Mouse (Mus musculus) hematopoietic stem cell, adult 5-6 weeks (primary cell): Measurements from ENCODE around the gene Map7d3. TPM values are rescaled to one million over a fixed set of nuclear protein-coding genes. Genes with fewer than 3 reads are reported as not detected.

ENCODE experiments used
- ATAC-seq, 2 experiments: fragments of 125-278 bp in 1 of 2; replicated peaks in 1 of 2; 2 replicates each; pipeline ENCODE4 v1.8.0; 2016 to 2017; ENCODE audit warnings: inconsistent platforms in 2 of 2, mild to moderate bottlenecking in 2 of 2, moderate number of reproducible peaks in 2 of 2, low read depth in 1 of 2, moderate TSS enrichment in 1 of 2; ENCODE audit not compliant: low FRiP score in 2 of 2, poor library complexity in 2 of 2, severe bottlenecking in 2 of 2, insufficient read depth in 1 of 2, low TSS enrichment in 1 of 2
- total RNA-seq: library from RNA; stranded (forward); fragments of 172-1452, 232-1000 nt; gene quantifications from 2 replicates; pipeline ENCODE4 v1.2.3, GENCODE M21; 2017

Gene Map7d3
- total RNA-seq, result 3.4 and 5.2 TPM in 2 replicates

- peak; percentile 81 for ATAC-seq
Observed at GRCm38 (mm10) chrX:56821765-56822603, at the start of gene Map7d3. TSS of gene Map7d3 (minus strand) at chrX:56822326.

DNA sequence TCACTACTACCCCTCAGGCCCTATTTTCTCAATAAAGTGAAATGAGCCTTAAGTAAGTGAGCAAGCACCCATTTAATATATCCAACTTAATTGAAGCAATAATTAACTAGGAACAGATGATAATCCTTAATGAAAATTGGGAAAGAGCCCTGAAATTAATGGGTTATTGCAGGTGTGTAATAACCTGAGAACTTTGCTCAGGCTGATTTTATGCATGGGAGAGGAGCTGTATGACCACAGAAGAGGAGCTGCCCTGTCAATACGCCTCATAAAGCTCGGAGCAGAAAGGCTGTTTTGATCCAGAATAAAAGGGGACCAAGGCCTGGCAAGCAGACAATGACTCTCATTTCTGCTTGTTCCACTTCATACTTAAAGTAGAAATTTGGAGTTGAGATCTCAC is 47.7 kb upstream of the Map7d3 start, which contains the start of gene Adgrg4:
Gene Adgrg4, plus strand, starts transcription at position 301 of the 400 bp plus-strand sequence.
- no peak for ATAC-seq

GRCm38 (mm10) chrX:56841255-56841654 is 19.1 kb upstream of the Map7d3 start:
- ATAC-seq, result no peak

GRCm38 (mm10) chrX:56839369-56839768 is 17.2 kb upstream of the Map7d3 start:
- no peak for ATAC-seq

- peak; percentile 39 to 46; a peak in 3 of 4 replicates for ATAC-seq
Observed at GRCm38 (mm10) chrX:56835842-56836241, 13.7 kb upstream of the Map7d3 start.

- ATAC-seq, result peak in 1 of 2 experiments; percentile 12; a peak in 1 of 4 replicates
Observed at GRCm38 (mm10) chrX:56827492-56827891, 5.4 kb upstream of the Map7d3 start.

GRCm38 (mm10) chrX:56791268-56791667 is 30.9 kb downstream of the Map7d3 start:
- ATAC-seq, result peak; percentile 53 to 59; a peak in 3 of 4 replicates

DNA sequence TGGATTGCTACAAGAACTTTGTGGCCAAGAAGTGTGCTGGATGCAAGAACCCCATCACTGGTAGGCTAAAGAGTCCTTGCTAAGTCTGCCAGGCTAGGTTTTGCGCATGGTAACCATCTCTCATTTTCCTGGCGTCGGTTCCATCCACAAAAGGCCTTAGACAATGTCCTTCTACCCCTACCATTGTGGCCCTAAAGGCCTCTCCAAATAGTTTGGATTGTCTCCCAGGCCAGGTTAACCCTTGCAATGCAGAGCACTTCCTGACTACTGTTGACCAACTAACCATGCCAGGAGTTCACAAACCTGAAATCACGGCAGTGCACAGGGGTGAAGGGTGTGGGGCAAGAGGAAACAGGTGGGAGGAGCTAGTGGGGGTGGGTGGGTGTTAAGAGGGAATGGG is 31.5 kb downstream of the Map7d3 start:
- no peak for ATAC-seq

- ATAC-seq, result no peak
Observed at GRCm38 (mm10) chrX:56787486-56787885, 34.6 kb downstream of the Map7d3 start.

DNA sequence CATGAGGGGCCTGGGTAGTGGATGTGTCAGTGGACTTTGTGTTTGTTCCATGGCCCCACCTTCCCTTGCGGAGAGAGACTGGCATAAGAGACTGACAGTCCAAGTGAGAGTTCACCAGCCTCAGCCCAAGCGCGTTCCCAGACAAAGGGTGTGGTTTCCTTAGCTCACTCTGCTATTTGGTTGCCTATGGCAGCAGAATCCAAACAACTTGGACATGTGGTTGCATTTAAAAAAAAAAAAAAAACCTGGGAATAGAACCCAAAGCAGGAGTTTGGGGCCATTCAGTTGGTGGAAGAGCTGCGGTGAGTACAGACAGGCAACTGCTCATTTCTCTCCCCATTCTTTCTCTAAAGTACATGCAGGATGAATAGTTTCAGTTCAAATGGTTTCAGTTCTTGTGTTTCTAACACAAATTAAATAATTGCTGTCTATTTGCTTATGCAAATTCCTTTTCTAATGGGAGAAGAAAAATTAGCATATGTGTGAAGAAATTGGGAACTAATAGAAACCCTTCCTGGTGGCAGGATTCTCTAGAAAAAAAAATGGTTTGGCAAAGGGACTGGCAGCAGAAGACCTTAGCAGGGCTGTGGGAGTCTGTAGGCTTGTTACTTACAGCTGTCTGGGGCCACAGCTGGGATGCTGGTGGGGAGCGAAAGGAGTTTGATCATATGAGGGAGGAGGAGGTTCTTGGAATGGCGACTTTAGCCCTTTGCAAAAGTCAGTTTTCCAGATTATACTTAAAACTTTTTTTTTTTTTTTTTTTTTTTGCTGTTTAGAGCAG is 35.7 kb downstream of the Map7d3 start:
- no peak for ATAC-seq

DNA sequence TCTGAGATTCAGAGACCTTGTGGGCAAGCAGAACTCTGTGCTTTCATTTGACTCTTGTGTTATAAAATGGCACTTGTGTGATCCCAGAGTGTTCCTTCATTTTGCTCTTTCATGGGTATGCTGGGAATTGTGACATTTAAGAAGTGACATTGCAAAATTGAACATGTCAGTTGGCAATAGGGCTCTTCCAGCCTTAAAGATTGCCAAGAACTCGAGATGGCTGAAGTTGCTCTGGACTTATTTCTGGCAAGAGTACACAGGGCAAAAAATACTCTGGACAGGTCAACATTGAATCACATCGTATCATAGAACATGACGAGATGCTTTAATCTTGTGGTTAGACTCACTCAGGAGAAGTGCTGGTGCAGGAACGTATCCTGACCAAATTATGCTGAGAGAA is 48.8 kb downstream of the Map7d3 start:
- no peak for ATAC-seq

DNA sequence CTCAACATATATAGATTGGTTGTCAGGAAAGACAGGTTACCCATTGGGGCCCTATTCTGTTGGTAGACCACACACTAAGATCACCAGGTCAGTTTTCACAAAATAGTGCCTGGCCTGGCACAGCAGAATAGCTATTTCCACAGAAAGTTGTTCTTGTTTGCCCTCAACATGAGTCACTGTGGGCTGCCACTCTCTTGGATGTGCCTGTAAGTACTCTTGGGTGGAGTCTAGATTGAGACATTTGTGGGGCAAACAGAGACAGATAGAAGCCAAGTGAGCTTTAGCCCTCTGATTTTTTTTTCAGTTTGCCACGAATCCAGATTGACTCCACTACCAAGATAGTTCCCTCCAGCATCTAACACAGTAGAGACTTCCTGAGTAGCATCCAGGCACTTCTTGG is 50.4 kb downstream of the Map7d3 start:
- ATAC-seq, result no peak

GRCm38 (mm10) chrX:56769838-56770237 is 52.3 kb downstream of the Map7d3 start:
- no peak for ATAC-seq

GRCm38 (mm10) chrX:56760257-56760760 is 61.8 kb downstream of the Map7d3 start:
- no peak for ATAC-seq

DNA sequence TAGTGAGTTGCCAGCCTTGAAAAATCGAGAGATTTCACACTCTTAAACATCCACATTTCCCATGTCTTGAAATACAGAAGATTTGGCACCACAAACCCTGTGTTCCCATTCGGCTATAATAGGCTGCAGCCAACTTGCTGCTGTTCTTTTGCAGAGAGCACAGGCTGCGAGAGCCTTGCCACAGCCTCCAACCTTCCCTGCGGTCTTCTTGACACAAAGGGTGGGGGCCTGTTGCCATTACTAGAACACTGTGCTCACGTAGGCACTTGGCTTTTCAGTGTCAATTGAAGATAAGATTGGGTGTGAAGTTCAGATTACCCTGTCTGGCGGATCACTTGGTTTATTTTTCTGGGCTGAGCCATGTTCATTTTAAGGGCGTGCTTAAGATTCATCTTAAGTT is 65.8 kb downstream of the Map7d3 start:
- no peak for ATAC-seq

- peak in 1 of 2 experiments; percentile 71; a peak in 3 of 4 replicates for ATAC-seq
Observed at GRCm38 (mm10) chrX:56755646-56756045, 66.5 kb downstream of the Map7d3 start.

- ATAC-seq, result no peak
Observed at GRCm38 (mm10) chrX:56753317-56754289, 68.5 kb downstream of the Map7d3 start.
